ENCODE assay signal across 26 mouse cellular contexts in genomic region chr11:76037581-76038294, GRCm38 (mm10). TPM values are rescaled to one million over a fixed set of nuclear protein-coding genes. Genes with fewer than 3 reads are reported as not detected.
A peak's percentile ranks its signal among the peaks of the same experiment; 100 is the strongest.
DNase-seq lines count a peak whose midpoint lies in the region; ATAC-seq and TF ChIP-seq lines count a peak whose summit lies in the region.
"Had no signal": no experiment of that assay in that cellular context is flagged by ENCODE, and none has a peak within 500 bp of the region (broad histone marks: within the 10 kb centered on the region; RNA-seq: fewer than 3 reads in every experiment).

No protein-coding gene starts in this region.

- no peak overlapping the region for H3K9ac ChIP-seq in heart, postnatal 0 days (replicated peaks; ENCODE audit: low read depth, low read length)
- no peak overlapping the region for H3K9ac ChIP-seq in heart, embryonic 12.5 days
- no peak overlapping the region for H3K9ac ChIP-seq in lung, postnatal 0 days (replicated peaks; ENCODE audit: low read depth)
- H3K9ac ChIP-seq: embryonic facial prominence, embryonic 13.5 days; forebrain, postnatal 0 days; neural tube, embryonic 13.5 days had no signal

- no peak overlapping the region for H3K4me2 ChIP-seq in heart, postnatal 0 days (ENCODE audit: low read depth, low read length)
- no peak overlapping the region for H3K4me2 ChIP-seq in heart, embryonic 12.5 days
- no peak overlapping the region for H3K4me2 ChIP-seq in lung, postnatal 0 days (replicated peaks; ENCODE audit: low read depth, low read length)
- H3K4me2 ChIP-seq: embryonic facial prominence, embryonic 13.5 days; liver, embryonic 11.5 days; neural tube, embryonic 13.5 days had no signal

- no peak overlapping the region for H3K4me3 ChIP-seq in heart, postnatal 0 days (ENCODE audit: low read depth, low read length)
- H3K4me3 ChIP-seq in heart, embryonic 12.5 days, result no peak overlapping the region
- H3K4me3 ChIP-seq in lung, postnatal 0 days (ENCODE audit: low read depth, low read length), result no peak overlapping the region
- H3K4me3 ChIP-seq: embryonic facial prominence, embryonic 13.5 days; midbrain, embryonic 10.5 days; neural tube, embryonic 13.5 days had no signal

- no peak for TF ChIP-seq EP300 in heart, postnatal 0 days (IDR thresholded peaks at IDR 0.05; ENCODE audit: low read depth)
- TF ChIP-seq EP300 in lung, postnatal 0 days (IDR thresholded peaks at IDR 0.05), result no peak

- H3K4me1 ChIP-seq in heart, postnatal 0 days (ENCODE audit: control insufficient read depth, insufficient read depth), result 0 out of 2 replicates have a peak, but pooled peaks cover 10% of the 10 kb centered on the region
- peaks cover 8% of the 10 kb centered on the region for H3K4me1 ChIP-seq in heart, embryonic 12.5 days (replicated peaks)
- H3K4me1 ChIP-seq in lung, postnatal 0 days (ENCODE audit: insufficient read depth, low read depth, low read length), result 0 out of 2 replicates have a peak, but pooled peaks cover 3% of the 10 kb centered on the region

- peak; percentile 43; the same call in 1 of the 2 replicates for ATAC-seq in heart, postnatal 0 days (ENCODE audit: insufficient read depth, low read depth)
- ATAC-seq in heart, embryonic 12.5 days (ENCODE audit: insufficient number of reproducible peaks, low FRiP score), result no peak
- peak; percentile 31 for ATAC-seq in lung, postnatal 0 days
- ATAC-seq: forebrain, postnatal 0 days had no signal

- WGBS in heart, postnatal 0 days, result 37% methylated on average over 6 of the region's 6 CpGs
- WGBS in heart, embryonic 12.5 days, result 35% methylated on average over 6 of the region's 6 CpGs
- 30% methylated on average over 6 of the region's 6 CpGs for WGBS in lung, postnatal 0 days

- no peaks in the 10 kb centered on the region for H3K9me3 ChIP-seq in heart, postnatal 0 days (replicated peaks; ENCODE audit: control insufficient read depth, low read length)
- no peaks in the 10 kb centered on the region for H3K9me3 ChIP-seq in heart, embryonic 12.5 days (replicated peaks)
- no peaks in the 10 kb centered on the region for H3K9me3 ChIP-seq in lung, postnatal 0 days (ENCODE audit: low read length)
- H3K9me3 ChIP-seq: embryonic facial prominence, embryonic 13.5 days; midbrain, embryonic 10.5 days; neural tube, embryonic 13.5 days had no signal

- peak overlapping the region; percentile 55 for H3K27ac ChIP-seq in heart, postnatal 0 days (ENCODE audit: low read depth)
- H3K27ac ChIP-seq in heart, embryonic 12.5 days (ENCODE audit: poor library complexity, severe bottlenecking), result no peak overlapping the region
- no peak overlapping the region for H3K27ac ChIP-seq in lung, postnatal 0 days (ENCODE audit: low read length)
- H3K27ac ChIP-seq: embryonic facial prominence, embryonic 13.5 days; midbrain, embryonic 10.5 days; neural tube, embryonic 13.5 days had no signal

- H3K27me3 ChIP-seq in heart, postnatal 0 days (ENCODE audit: control insufficient read depth, insufficient read depth, low read length), result no peaks in the 10 kb centered on the region
- no peaks in the 10 kb centered on the region; the same call in 1 of the 2 replicates for H3K27me3 ChIP-seq in heart, embryonic 12.5 days (replicated peaks)
- H3K27me3 ChIP-seq in lung, postnatal 0 days (replicated peaks; ENCODE audit: insufficient read depth, low read length), result no peaks in the 10 kb centered on the region
- H3K27me3 ChIP-seq: embryonic facial prominence, embryonic 13.5 days; neural tube, embryonic 13.5 days had no signal

- no peaks in the 10 kb centered on the region for H3K36me3 ChIP-seq in heart, postnatal 0 days (replicated peaks; ENCODE audit: control insufficient read depth, insufficient read depth, low read length)
- H3K36me3 ChIP-seq in heart, embryonic 12.5 days, result no peaks in the 10 kb centered on the region
- no peaks in the 10 kb centered on the region for H3K36me3 ChIP-seq in lung, postnatal 0 days (ENCODE audit: insufficient read depth, low read length)
- H3K36me3 ChIP-seq: embryonic facial prominence, embryonic 13.5 days; midbrain, embryonic 10.5 days; neural tube, embryonic 13.5 days had no signal

- DNase-seq in heart, postnatal 0 days (ENCODE audit: low spot score), result peak; percentile 30
- no peak for DNase-seq in lung, postnatal 0 days (ENCODE audit: low spot score)
- DNase-seq in lung, postnatal 25 days (ENCODE audit: low spot score), result no peak
- DNase-seq in induced T-regulatory cell, adult 2 months (ENCODE audit: low read depth), result peak; percentile 26
- DNase-seq in thymus, postnatal 4 days, result peak; percentile 40
- DNase-seq in testis, postnatal 14 days (ENCODE audit: low spot score), result no peak
- DNase-seq in right cerebral cortex, postnatal 25 days, result no peak
- DNase-seq: cerebellum, adult 11-12 months; forebrain, postnatal 0 days; kidney, adult 8-10 months; layer of hippocampus, postnatal 36 days; left cerebral cortex, postnatal 4 days; lung, adult 2 months; right cerebral cortex, postnatal 14 days had no signal

- TF ChIP-seq CTCF in heart, postnatal 0 days (IDR thresholded peaks at IDR 0.05; ENCODE audit: low read depth), result no peak
- TF ChIP-seq CTCF in lung, postnatal 0 days (IDR thresholded peaks at IDR 0.05), result no peak

RNA-seq across cellular contexts. Expression of gene Rflnb, which starts 10.2 kb away (rescaled TPM):
- 15.6 and 16.4 TPM in 2 replicates for total RNA-seq in heart, postnatal 0 days (2014; rRNA removed; ENCODE audit: low replicate concordance)
- 22.9 and 24.1 TPM in 2 replicates for polyA plus RNA-seq in heart, postnatal 0 days (2015; fragmentation: Nextera tagmentation; extraction: Ambion mirVana)
- 10.3 and 11.8 TPM in 2 replicates for polyA plus RNA-seq in heart, embryonic 12.5 days (2016; fragmentation: Nextera tagmentation; extraction: Ambion mirVana)
- polyA plus RNA-seq in lung, postnatal 0 days (2015; fragmentation: Nextera tagmentation; extraction: Ambion mirVana), result 54.3 and 54.4 TPM in 2 replicates

RNA-seq across cellular contexts. Expression of gene 1700016K19Rik, which starts 38.0 kb away (rescaled TPM):
- not detected in 2 replicates for total RNA-seq in heart, postnatal 0 days (2014; rRNA removed; ENCODE audit: low replicate concordance)
- polyA plus RNA-seq in heart, postnatal 0 days (2015; fragmentation: Nextera tagmentation; extraction: Ambion mirVana), result 0.47 TPM in 1 of 2 replicates, not detected in the other
- polyA plus RNA-seq in heart, embryonic 12.5 days (2016; fragmentation: Nextera tagmentation; extraction: Ambion mirVana), result 0.26 TPM in 1 of 2 replicates, not detected in the other
- 15.5 and 20.2 TPM in 2 replicates for polyA plus RNA-seq in lung, postnatal 0 days (2015; fragmentation: Nextera tagmentation; extraction: Ambion mirVana)
- total RNA-seq: adrenal gland, adult 18-20 months; common myeloid progenitor, adult 5-6 weeks; gastrocnemius, adult 18-20 months; hematopoietic stem cell, adult 5-6 weeks; MEL; monocyte, adult 5-6 weeks had no signal
- polyA plus RNA-seq: C2C12; liver, embryonic 11.5 days had no signal

Comparison
In these comparisons a context has a peak if more than half of its experiments do, and no peak if none do; other contexts are left out.
1. DNase-seq: peak in heart, postnatal 0 days (single experiment), induced T-regulatory cell, adult 2 months (single experiment) and thymus, postnatal 4 days (single experiment); none in lung, postnatal 0 days (single experiment), lung, postnatal 25 days (single experiment), testis, postnatal 14 days (single experiment) and right cerebral cortex, postnatal 25 days (single experiment).
2. RNA of gene 1700016K19Rik, which starts 38.0 kb away (polyA plus RNA-seq): 15.5 to 20.2 TPM in lung, postnatal 0 days; 0.26 TPM in heart, embryonic 12.5 days and 0.47 TPM in heart, postnatal 0 days; every median in the first group is over 10 times any median in the second.